In genomic region chr11:52370538-52370937, GRCm38 (mm10) we compare ENCODE assay signal across 8 mouse cellular contexts. TPM values are rescaled to one million over a fixed set of nuclear protein-coding genes. Genes with fewer than 3 reads are reported as not detected.
DNase-seq lines count a peak whose midpoint lies in the region; ATAC-seq lines count a peak whose summit lies in the region.

No protein-coding gene starts in this region.

- no peaks in the 10 kb centered on the region for H3K9me3 ChIP-seq in liver, embryonic 11.5 days (ENCODE audit: control insufficient read depth, low read length)

- no peak overlapping the region for H3K9ac ChIP-seq in liver, embryonic 11.5 days (ENCODE audit: low read depth, low read length)

- 60% methylated on average over 2 of the region's 2 CpGs for WGBS in liver, embryonic 11.5 days

- peak; percentile 34 for DNase-seq in gastrocnemius, postnatal 14 days
- DNase-seq in gastrocnemius, postnatal 36 days: no peak
- peak; percentile 50 for DNase-seq in urinary bladder, postnatal 14 days (ENCODE audit: low spot score)
- no peak for DNase-seq in urinary bladder, postnatal 4 days (ENCODE audit: low spot score in 2 of 2)
- DNase-seq in heart, postnatal 10 days: peak; percentile 76 to 77
- no peak for DNase-seq in liver, embryonic 11.5 days (ENCODE audit: low spot score)
- DNase-seq in spleen, adult 12 weeks (ENCODE audit: low spot score): no peak
- DNase-seq in spleen, adult 18-20 months: no peak

- intact Hi-C loops in gastrocnemius, postnatal 14 days (cut with DNase I; ENCODE audit: low total_unique reads): no loop called here
- intact Hi-C loops in gastrocnemius, postnatal 36 days (cut with DNase I): no loop called here
- intact Hi-C loops in heart, postnatal 10 days (cut with DNase I): no loop called here

- H3K36me3 ChIP-seq in liver, embryonic 11.5 days (ENCODE audit: control insufficient read depth, insufficient read depth, low read length): peaks cover 13% of the 10 kb centered on the region

- H3K4me1 ChIP-seq in liver, embryonic 11.5 days (replicated peaks; ENCODE audit: control insufficient read depth, insufficient read depth, low read length): peaks cover 38% of the 10 kb centered on the region

- no peak overlapping the region for H3K4me3 ChIP-seq in liver, embryonic 11.5 days (ENCODE audit: low read depth, low read length)

- no peaks in the 10 kb centered on the region for H3K27me3 ChIP-seq in liver, embryonic 11.5 days (replicated peaks; ENCODE audit: control insufficient read depth, insufficient read depth, low read length)

- ATAC-seq in liver, embryonic 11.5 days (replicated peaks; ENCODE audit: low FRiP score): no peak

- no peak overlapping the region for H3K4me2 ChIP-seq in liver, embryonic 11.5 days

- 0 out of 2 replicates have a peak overlapping the region, but pooled peaks have one; percentile 11 for H3K27ac ChIP-seq in liver, embryonic 11.5 days (ENCODE audit: low read depth, low read length)

RNA-seq across cellular contexts. Expression of gene Vdac1, which starts 9.9 kb away (rescaled TPM):
- 1,000 to 10,000 TPM; 1,133 to 1,268 TPM for total RNA-seq in gastrocnemius, postnatal 14 days (2021)
- total RNA-seq in gastrocnemius, postnatal 36 days (2021): 1,000 to 10,000 TPM; 1,307 to 1,453 TPM
- 100 to 1,000 TPM; 861 to 884 TPM for total RNA-seq in heart, postnatal 10 days (2021)
- 228 and 243 TPM in 2 replicates for polyA plus RNA-seq in liver, embryonic 11.5 days (2014; fragmentation: Nextera tagmentation; extraction: Ambion mirVana)

RNA-seq across cellular contexts. Expression of gene 9530068E07Rik, which starts 25.7 kb away (rescaled TPM):
- total RNA-seq in gastrocnemius, postnatal 14 days (2021): 10 to 100 TPM; 57.9 to 62.0 TPM
- total RNA-seq in gastrocnemius, postnatal 36 days (2021): 10 to 100 TPM; 41.4 to 47.0 TPM
- 100 to 1,000 TPM; 111 to 117 TPM for total RNA-seq in heart, postnatal 10 days (2021)
- 124 and 141 TPM in 2 replicates for polyA plus RNA-seq in liver, embryonic 11.5 days (2014; fragmentation: Nextera tagmentation; extraction: Ambion mirVana)

Comparison
In these comparisons a context has a peak if more than half of its experiments do, and no peak if none do; other contexts are left out.
1. DNase-seq: peak in gastrocnemius, postnatal 14 days (single experiment), urinary bladder, postnatal 14 days (single experiment) and heart, postnatal 10 days (2 of 2); none in gastrocnemius, postnatal 36 days (0 of 2), urinary bladder, postnatal 4 days (0 of 2), liver, embryonic 11.5 days (single experiment), spleen, adult 12 weeks (single experiment) and spleen, adult 18-20 months (0 of 2).